Mouse (Mus musculus) CH12.LX (cell line): Measurements from ENCODE around the gene Drg1.
"Not testable (repeated sequence)": the region's sequence is repeated elsewhere in the genome, so short reads cannot be mapped to it uniquely, and the experiment has no call there.

Experiments used
- CTCF ChIP-seq, 2 experiments: IDR thresholded peaks in 1 of 2; conservative IDR thresholded peaks in 1 of 2; 2 replicates each; pipeline ENCODE4 v1.5.1; 2011 to 2012; ENCODE audit warnings: low read depth in 2 of 2, low read length in 2 of 2, improper control_type of control experiment in 1 of 2, inconsistent platforms in 1 of 2, mild to moderate bottlenecking in 1 of 2, moderate library complexity in 1 of 2
- E2F4 ChIP-seq: IDR thresholded peaks from 2 replicates; pipeline ENCODE4 v1.6.1; 2011; ENCODE audit warnings: low read depth, low read length, improper control_type of control experiment; ENCODE audit not compliant: insufficient replicate concordance
- ELF1 ChIP-seq: IDR thresholded peaks from 2 replicates; pipeline ENCODE4 v1.6.1; 2014; ENCODE audit warnings: low read depth, mild to moderate bottlenecking, inconsistent platforms, low read length, improper control_type of control experiment
- EP300 ChIP-seq: IDR thresholded peaks from 2 replicates; pipeline ENCODE4 v1.6.1; 2011; ENCODE audit warnings: low read length, improper control_type of control experiment
- MAFK ChIP-seq: IDR thresholded peaks from 2 replicates; pipeline ENCODE4 v1.6.1; 2011; ENCODE audit warnings: low read length, improper control_type of control experiment; ENCODE audit not compliant: insufficient replicate concordance
- MAX ChIP-seq: IDR thresholded peaks from 2 replicates; pipeline ENCODE4 v1.6.1; 2011; ENCODE audit warnings: low read length, improper control_type of control experiment
- MXI1 ChIP-seq: IDR thresholded peaks from 2 replicates; pipeline ENCODE4 v1.6.1; 2011; ENCODE audit warnings: mild to moderate bottlenecking, low read depth, low read length, improper control_type of control experiment
- NELFE ChIP-seq: IDR thresholded peaks from 2 replicates; pipeline ENCODE4 v1.6.1; 2011; ENCODE audit warnings: low read depth, low read length, improper control_type of control experiment
- POLR2A ChIP-seq: IDR thresholded peaks from 2 replicates; pipeline ENCODE4 v1.6.1; 2011; ENCODE audit warnings: low read depth, mild to moderate bottlenecking, improper control_type of control experiment, low read length
- POLR2AphosphoS2 ChIP-seq: IDR thresholded peaks from 2 replicates; pipeline ENCODE4 v1.6.1; 2011; ENCODE audit warnings: low read depth, low read length, improper control_type of control experiment
- SMC3 ChIP-seq: IDR thresholded peaks from 2 replicates; pipeline ENCODE4 v1.6.1; 2011; ENCODE audit warnings: low read depth, low read length, improper control_type of control experiment
- TBP ChIP-seq: conservative IDR thresholded peaks from 2 replicates; pipeline ENCODE4 v1.6.1; 2011; ENCODE audit warnings: low read depth, low read length, improper control_type of control experiment
- TCF12 ChIP-seq: IDR thresholded peaks from 2 replicates; pipeline ENCODE4 v1.6.1; 2014; ENCODE audit warnings: low read depth, mild to moderate bottlenecking, inconsistent platforms, low read length, improper control_type of control experiment

- TF ChIP-seq MAX; TCF12; POLR2A; MAFK; NELFE; CTCF (conservative IDR thresholded peaks at IDR 0.05 in 1 of 2, IDR thresholded peaks at IDR 0.05 in 1 of 2; ENCODE audit: low read depth in 2 of 2, low read length in 2 of 2); EP300; POLR2AphosphoS2; MXI1; E2F4; TBP; SMC3; ELF1: not testable (repeated sequence)
Observed at GRCm38 (mm10) chr11:3182707-3183106, 83.5 kb downstream of the Drg1 start.
